Mouse (Mus musculus) heart, adult 2 months (tissue): ENCODE measurements around the gene Mthfd2.

Experiments
- CTCF ChIP-seq: fragments of 200-600 bp; IDR thresholded peaks from 2 replicates; pipeline ENCODE4 v1.8.1; 2022; ENCODE audit warnings: antibody characterized with exemption, mild to moderate bottlenecking, moderate library complexity
- EP300 ChIP-seq: fragments of 200-500 bp; IDR thresholded peaks from 2 replicates; pipeline ENCODE4 v1.6.1; 2011; ENCODE audit warnings: low read depth, low read length, control low read depth; ENCODE audit not compliant: insufficient read depth
- POLR2A ChIP-seq: fragments of 200-500 bp; IDR thresholded peaks from 2 replicates; pipeline ENCODE4 v1.6.1; 2011; ENCODE audit warnings: mild to moderate bottlenecking, low read depth, low read length, control low read depth; ENCODE audit not compliant: insufficient read depth

DNA sequence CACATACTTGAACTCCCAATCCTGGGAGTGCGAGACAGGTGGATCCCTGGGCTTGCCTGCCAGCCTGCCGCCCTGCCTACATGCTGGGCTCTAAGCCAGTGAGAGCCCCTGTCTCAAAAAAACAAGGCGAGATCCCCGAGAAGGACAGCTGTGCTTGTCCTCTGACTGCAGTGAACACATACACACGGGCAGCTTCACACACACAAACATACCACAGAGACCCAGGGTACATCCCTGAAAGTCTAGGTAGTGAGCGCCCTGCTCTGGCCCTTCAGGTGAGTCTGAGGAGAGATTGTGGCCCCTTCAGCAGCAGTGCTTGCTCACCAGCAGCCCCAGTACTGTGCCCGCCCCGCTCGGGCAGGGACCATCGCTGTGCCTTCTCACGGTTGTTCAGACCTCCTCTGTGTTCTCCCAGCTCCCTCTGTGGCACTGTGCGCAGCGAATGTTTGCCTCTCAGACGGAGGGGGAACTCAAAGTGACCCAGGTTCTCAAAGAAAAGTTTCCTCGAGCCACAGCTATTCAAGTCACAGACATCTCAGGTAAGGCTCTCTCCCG is 25.2 kb upstream of the Mthfd2 start:
- no peak for TF ChIP-seq EP300
- no peak for TF ChIP-seq CTCF
- TF ChIP-seq POLR2A, result no peak
